Mouse (Mus musculus) erythroblast, embryonic 14.5 days (primary cell): Measurements from ENCODE around the gene Timp2.

Experiments used
- GATA1 ChIP-seq: IDR thresholded peaks from 2 replicates; pipeline ENCODE4 v1.6.1; 2012; ENCODE audit warnings: low read length, inconsistent platforms, mixed read lengths
- TAL1 ChIP-seq: IDR thresholded peaks from 3 replicates; pipeline ENCODE4 v1.6.1; 2012; ENCODE audit warnings: low read length, inconsistent platforms, mixed read lengths

- TF ChIP-seq GATA1 (no peak), TAL1 (no peak)
Measured at GRCm38 (mm10) chr11:118401195-118401594, 45.7 kb upstream of the Timp2 start.
